Mouse (Mus musculus): ENCODE results near the gene Fto. TPM values are rescaled to one million over a fixed set of nuclear protein-coding genes. Genes with fewer than 3 reads are reported as not detected.

The Fto gene
- total RNA-seq, 2 experiments from 2014 or later = 81.7 to 85.5 TPM

DNA sequence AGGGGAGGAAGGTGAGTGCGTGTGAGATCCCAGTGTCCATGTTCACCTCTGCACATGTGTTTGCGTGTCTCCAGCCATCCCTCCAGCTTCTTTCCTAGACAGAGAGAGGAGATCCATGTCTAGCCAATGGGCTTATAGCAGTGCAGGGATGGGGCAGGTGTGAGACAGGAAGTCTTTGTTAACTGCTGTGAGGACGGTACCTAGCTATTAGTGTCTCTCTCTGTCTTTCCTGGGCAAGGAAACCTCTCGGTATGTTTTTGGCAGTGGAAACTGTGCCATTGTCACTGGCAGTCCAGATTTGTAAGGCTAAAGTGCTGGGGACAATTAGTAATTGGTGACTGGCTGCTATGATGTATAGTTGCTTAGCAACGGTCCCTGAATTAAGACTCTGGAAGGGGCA, 304.4 kb downstream of the Fto start:
- Histone ChIP-seq H3K4me3 (no peak overlapping the region), H3K27ac (no peak overlapping the region)
- DNase-seq = no peak
- intact Hi-C loops (cut with DNase I) = no loop called here
- no peak for TF ChIP-seq CTCF (IDR thresholded peaks at IDR 0.05)

DNA sequence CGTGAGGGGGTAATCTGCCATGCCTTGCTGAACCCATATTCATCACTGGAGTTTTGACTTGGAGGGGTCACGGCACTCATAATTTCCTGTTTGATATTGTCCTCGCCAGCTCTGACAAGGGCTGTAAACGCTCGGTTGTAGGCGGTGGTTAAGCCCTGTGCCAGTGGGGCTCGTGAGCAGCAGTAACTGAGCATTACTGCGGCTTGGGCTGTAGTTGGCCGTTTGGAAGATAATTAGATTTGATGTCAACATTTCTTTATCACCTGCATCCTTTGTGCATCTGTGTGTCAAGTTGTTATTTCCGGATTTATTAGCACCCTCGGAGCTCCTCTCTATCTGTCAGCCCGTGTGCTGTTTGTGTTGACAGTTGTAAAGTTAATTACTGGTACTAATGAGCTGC, 309.4 kb downstream of the Fto start:
- intact Hi-C loops (cut with DNase I) = no loop called here
- Histone ChIP-seq H3K27ac (no peak overlapping the region), H3K4me3 (no peak overlapping the region)
- TF ChIP-seq CTCF (IDR thresholded peaks at IDR 0.05) = no peak
- DNase-seq = no peak

DNA sequence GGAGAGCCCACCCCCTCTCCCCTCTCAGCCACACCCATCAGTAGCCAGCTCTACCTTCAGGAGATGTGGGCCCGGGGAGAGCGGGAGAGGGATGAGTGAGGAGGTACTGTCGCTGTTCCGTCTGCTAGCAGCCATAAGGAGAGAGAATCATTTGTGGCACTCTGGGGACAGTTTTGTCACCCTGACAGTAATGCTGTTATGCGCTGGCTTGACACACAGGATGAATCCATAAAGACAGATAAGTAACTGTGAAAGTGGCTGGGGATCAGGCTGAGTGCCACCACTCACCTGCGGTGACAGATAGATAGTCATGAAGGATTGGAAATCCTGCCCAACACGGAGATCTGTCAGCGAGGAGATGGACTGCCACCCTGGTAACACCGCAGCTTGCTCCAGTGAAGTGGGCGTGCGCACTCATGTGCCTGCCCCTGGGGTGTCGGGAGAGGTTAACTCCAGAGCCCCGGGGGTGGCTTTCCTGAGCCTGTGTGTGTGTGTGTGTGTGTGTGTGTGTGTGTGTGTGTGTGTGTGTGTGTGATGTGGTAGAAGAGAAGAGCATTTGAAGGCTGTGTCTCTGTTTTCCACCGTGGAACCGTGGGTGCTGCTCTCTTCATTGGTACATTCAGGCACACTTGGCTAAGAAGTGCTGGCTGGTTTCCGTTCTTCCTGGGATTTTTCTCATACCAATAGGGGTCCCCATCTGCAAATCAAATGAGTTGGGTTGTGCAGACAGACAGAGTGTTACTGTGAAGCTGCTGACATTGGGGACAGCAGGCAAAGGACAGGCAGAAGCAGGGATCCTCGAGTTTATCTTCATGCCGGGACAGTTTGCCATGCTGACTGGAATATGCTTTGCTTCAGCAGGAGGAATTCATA, 312.6 kb downstream of the Fto start:
- DNase-seq = no peak
- intact Hi-C loops (cut with DNase I) = loop anchor here (5.0 kb wide), 2 partner anchors 54 to 74 kb away; no protein-coding TSS in a partner anchor
- Histone ChIP-seq H3K27ac (no peak overlapping the region), H3K4me3 (no peak overlapping the region)
- no peak for TF ChIP-seq CTCF (IDR thresholded peaks at IDR 0.05)

DNA sequence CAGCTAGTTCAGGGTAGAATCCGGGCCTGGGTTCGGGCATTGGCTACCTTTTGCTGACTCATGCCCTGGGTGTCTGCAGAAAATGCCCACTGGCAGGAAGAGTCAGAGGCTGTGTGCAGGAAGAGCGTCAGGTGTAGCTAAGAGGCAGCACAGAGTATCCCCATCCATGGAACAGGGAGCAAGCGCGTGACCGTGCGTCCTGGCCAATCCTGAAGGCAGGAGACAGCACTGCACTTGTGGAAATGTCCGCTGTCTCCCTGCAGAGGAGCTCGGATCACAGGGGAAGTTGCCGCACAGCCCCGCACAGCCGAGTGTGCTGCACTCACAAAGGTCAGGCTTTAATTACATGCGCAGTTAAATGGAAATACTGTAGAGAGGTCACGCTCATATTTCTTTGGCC, 316.3 kb downstream of the Fto start:
- intact Hi-C loops (cut with DNase I) = loop anchor here (5.0 kb wide), 2 partner anchors 57 to 77 kb away; no protein-coding TSS in a partner anchor
- TF ChIP-seq CTCF (IDR thresholded peaks at IDR 0.05) = no peak
- peak; percentile 87 for DNase-seq
- H3K4me3 ChIP-seq = peak overlapping the region; percentile 67
- peak overlapping the region; percentile 92 for H3K27ac ChIP-seq

DNA sequence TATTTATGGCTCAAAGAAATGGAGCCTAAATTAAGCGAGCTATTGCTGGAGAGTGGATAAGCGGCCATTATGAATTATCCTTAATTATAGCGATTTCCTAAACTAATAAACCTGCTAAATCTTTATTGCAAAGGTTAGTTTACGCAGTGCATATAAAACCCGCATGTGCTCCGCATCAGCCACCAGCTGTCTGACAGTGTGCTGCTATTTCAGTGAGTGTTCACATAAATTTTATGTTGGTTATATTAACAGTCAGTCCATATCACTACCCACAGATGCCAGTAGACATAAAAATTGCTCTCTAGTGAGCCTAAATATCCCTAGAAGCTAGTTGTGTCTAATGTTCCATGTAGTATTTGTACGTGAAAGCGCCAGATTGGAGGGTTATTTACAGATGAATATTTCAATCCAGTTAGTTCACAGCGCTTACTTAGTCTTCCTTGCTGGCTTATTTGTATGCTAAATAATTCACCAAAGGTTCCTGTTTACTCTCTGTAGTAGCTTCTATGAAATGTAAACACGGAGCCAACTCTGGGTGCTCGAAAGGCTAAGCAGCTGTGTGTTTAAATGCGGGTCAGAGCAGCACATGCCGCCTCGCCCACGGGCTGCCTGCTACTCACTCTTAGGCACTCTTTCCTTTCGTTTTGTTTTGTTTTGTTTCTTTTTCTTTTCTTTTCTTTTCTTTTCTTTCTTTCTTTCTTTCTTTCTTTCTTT, 317.2 kb downstream of the Fto start:
- Histone ChIP-seq H3K27ac (peak overlapping the region; percentile 92), H3K4me3 (peak overlapping the region; percentile 67)
- no peak for TF ChIP-seq CTCF (IDR thresholded peaks at IDR 0.05)
- intact Hi-C loops (cut with DNase I) = loop anchor here (10.0 kb wide), 1 partner anchor 246 kb away; no protein-coding TSS in a partner anchor
- no peak for DNase-seq

DNA sequence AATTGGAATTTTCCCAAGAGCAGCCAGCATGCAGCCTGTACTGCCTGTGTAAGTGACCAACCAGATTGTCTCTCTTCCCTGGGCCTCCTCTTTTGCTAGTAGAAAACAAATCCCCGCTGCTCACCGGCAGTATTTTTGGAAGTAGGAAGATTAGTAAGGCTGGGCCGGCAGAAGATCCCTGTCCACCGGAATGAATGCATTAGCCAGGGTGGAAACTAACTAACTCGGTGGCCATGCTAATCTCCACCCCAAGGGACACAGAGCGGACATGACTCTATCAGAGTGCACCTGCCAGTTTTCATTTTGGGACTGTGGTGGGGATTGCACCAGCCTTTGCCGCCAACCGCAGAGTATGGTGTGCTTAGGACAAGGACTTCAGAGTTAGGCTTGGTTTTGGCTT, 319.1 kb downstream of the Fto start:
- intact Hi-C loops (cut with DNase I) = loop anchor here (10.0 kb wide), 1 partner anchor 248 kb away; no protein-coding TSS in a partner anchor
- DNase-seq = no peak
- Histone ChIP-seq H3K27ac (peak overlapping the region; percentile 12; the same call in 1 of the 2 replicates), H3K4me3 (no peak overlapping the region)
- no peak for TF ChIP-seq CTCF (IDR thresholded peaks at IDR 0.05)

DNA sequence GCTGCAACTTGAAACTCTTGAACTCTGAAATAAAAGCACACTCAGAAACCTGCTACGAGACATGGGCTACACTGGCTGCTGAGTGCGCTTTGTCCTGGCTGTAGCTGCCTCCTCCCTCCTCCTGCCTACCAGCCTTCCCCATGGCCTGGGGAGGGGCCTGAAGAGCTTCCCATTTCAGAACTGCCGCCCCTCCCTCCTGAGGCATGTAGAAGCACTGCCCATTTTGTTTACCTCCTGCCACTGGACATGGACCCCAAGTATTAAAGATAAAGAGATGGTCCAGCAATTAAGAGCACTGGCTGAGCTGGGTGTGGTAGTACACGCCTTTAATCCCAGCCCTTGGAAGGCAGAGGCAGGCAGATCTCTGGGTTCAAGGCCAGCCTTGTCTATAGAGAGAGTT, 322.1 kb downstream of the Fto start:
- intact Hi-C loops (cut with DNase I) = loop anchor here (10.0 kb wide), 1 partner anchor 251 kb away; no protein-coding TSS in a partner anchor
- Histone ChIP-seq H3K27ac (no peak overlapping the region), H3K4me3 (no peak overlapping the region)
- no peak for DNase-seq
- TF ChIP-seq CTCF (IDR thresholded peaks at IDR 0.05) = no peak

DNA sequence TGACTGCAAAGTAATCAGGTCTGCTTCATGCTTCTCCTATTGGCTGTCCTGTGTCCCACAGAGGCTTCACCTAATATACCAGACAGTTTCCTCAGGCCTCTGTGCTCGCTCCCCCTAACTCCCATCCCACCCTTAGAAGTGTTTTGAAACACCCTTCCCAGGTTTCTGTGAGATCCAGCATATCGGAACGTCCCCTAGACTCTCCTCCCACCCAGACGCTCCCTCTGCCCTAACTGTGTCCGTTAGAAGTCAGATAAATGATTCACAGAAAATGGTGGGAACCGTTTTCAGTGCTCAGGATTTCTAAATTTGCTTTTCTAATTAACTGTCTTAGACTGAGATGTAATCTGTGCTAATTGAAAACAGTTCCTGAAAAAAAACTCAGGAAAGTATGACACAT, 323.6 kb downstream of the Fto start:
- no peak for TF ChIP-seq CTCF (IDR thresholded peaks at IDR 0.05)
- no peak for DNase-seq
- no peak overlapping the region for H3K27ac ChIP-seq
- intact Hi-C loops (cut with DNase I) = loop anchor here (10.0 kb wide), 1 partner anchor 252 kb away; no protein-coding TSS in a partner anchor
- no peak overlapping the region for H3K4me3 ChIP-seq

DNA sequence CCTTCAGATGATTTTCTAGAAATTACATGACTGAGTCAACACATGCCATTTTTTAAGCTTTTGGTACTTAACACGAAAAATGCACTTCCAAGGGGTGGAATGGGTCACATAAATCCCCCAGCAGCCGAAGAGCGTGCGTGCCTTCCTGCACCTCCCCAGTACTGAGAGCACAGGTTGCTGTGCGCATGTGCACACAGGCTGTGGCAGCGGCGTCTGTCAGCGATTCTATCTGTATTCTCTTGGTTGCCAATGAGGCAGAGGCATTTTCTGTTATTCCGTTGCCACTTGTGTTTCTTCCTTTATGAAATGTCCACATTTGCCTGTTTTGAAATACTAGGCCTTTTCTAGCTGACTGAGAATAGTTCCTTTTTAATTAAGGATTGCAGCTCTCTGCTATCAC, 324.4 kb downstream of the Fto start:
- intact Hi-C loops (cut with DNase I) = loop anchor here (10.0 kb wide), 1 partner anchor 253 kb away; no protein-coding TSS in a partner anchor
- no peak for TF ChIP-seq CTCF (IDR thresholded peaks at IDR 0.05)

DNA sequence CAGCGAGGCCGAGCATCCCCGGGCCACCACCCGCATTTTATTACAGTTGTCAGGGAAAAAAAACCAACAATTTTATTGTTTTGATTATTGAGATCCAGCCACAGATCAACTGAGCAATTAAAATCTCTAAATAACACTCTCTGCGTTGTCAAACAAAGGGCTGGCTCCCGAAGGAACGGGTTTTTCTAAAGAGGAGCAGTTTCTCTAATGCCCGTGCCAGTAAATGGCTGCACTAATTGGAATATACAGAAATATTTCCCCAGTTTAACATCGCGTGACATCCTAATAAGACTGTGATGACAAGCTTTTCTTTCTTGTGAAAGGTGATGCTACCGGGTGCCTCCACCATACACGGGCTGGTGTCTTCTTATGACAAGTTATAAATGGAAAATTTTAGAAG, 324.9 kb downstream of the Fto start:
- intact Hi-C loops (cut with DNase I) = loop anchor here (10.0 kb wide), 1 partner anchor 253 kb away; no protein-coding TSS in a partner anchor
- Histone ChIP-seq H3K27ac (no peak overlapping the region), H3K4me3 (no peak overlapping the region)
- TF ChIP-seq CTCF (IDR thresholded peaks at IDR 0.05) = no peak
- DNase-seq = no peak

More for the DNA sequence above, 324.4 kb downstream of the Fto start:
- no peak overlapping the region for H3K4me3 ChIP-seq
- no peak overlapping the region for H3K27ac ChIP-seq
- DNase-seq = no peak

DNA sequence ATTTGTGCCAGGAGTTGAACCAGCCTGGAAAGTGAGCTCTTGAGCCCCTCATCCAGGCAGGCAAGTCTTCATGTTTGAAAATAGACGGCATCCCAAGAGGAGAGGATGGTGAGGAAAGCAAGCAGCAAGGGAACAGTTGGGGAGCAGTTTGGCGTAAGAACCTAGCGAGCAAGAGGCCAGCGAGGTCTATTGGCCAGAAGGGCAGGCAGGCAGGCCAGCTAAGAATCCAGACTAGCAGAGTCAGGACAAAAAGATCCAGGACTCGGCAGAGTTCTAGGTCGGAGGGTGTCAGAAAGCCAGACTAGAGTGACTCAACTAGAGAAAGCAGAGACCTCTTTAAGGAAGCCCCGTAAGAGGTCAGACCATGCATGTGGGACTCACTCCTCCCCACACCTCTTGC, 327.1 kb downstream of the Fto start:
- peak; percentile 82 for DNase-seq
- no peak for TF ChIP-seq CTCF (IDR thresholded peaks at IDR 0.05)
- intact Hi-C loops (cut with DNase I) = no loop called here

DNA sequence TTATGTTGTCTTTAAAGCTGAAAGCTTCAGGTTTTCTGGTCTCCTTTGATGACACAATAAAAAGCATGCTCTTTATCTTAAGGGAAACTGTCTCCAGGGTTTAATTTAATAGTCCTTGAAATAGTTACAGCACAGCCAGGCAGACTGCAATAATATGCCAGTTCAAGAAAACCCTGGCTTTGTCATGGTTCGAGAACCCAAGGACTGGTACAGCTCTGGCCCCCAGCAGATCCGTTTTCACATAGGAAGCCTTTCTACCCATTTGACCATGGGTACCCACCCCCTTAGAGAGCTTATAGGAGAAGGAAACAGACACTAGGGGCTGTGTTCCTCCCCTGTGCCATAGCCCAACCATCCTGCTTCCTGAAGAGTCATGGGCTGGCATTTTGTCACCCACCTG, 332.2 kb downstream of the Fto start:
- DNase-seq = no peak
- H3K27ac ChIP-seq = no peak overlapping the region
- TF ChIP-seq CTCF (IDR thresholded peaks at IDR 0.05) = no peak
- no peak overlapping the region for H3K4me3 ChIP-seq
- intact Hi-C loops (cut with DNase I) = no loop called here

More for the DNA sequence above, 327.1 kb downstream of the Fto start:
- H3K27ac ChIP-seq = peak overlapping the region; percentile 39
- H3K4me3 ChIP-seq = no peak overlapping the region

DNA sequence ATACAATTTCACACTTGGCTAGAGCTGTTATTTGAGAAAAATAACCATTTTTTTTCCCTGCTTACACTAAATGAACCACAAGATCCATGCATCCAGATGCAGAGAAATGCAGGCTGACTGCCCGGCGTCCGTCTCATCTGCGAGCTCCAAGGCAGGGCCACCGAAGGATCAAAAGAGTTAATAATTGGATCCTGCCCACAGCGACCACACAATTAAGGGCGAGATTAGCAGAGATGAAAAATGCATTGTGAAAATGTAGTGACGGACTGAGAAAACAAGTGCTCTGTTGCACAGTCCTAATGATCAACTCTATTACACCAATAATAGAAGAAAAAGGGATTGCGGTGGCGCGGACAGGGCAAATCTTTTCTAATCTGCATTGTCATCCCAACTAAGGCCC, 334.6 kb downstream of the Fto start:
- intact Hi-C loops (cut with DNase I) = no loop called here
- no peak overlapping the region for H3K27ac ChIP-seq
- TF ChIP-seq CTCF (IDR thresholded peaks at IDR 0.05) = no peak
- H3K4me3 ChIP-seq = no peak overlapping the region
- no peak for DNase-seq

Measured in gastrocnemius, adult 2 months (tissue).